Mouse (Mus musculus) cerebellum, adult (tissue): ENCODE results near the gene Zfand2b.

Experiments used
- ATAC-seq: cut with Nextera tagmentation; 2 replicates; pipeline ENCODE4 v1.9.2; 2017; ENCODE audit warnings: mild to moderate bottlenecking, moderate library complexity, mixed read lengths; ENCODE audit not compliant: insufficient number of reproducible peaks, low FRiP score, low TSS enrichment

Zfand2b gene

GRCm38 (mm10) chr1:75159540-75160255 is 8.7 kb upstream of the Zfand2b start:
- ATAC-seq: no peak

GRCm38 (mm10) chr1:75160256-75160617 is 8.2 kb upstream of the Zfand2b start:
- ATAC-seq: no peak

GRCm38 (mm10) chr1:75168093-75168471 is 364 bp upstream of the Zfand2b start:
- ATAC-seq: no peak

- 0 out of 2 replicates have a peak, but pooled peaks have one; percentile 27 for ATAC-seq
Observed at GRCm38 (mm10) chr1:75179334-75180104, 11.1 kb downstream of the Zfand2b start.

GRCm38 (mm10) chr1:75180105-75180590 is 11.7 kb downstream of the Zfand2b start, which contains the start of gene Abcb6:
Gene Abcb6, minus strand, starts transcription at chr1:75180392.
- ATAC-seq: peak; percentile 82

- ATAC-seq: no peak
Observed at GRCm38 (mm10) chr1:75180741-75181140, 12.3 kb downstream of the Zfand2b start.

GRCm38 (mm10) chr1:75181377-75181870 is 13.0 kb downstream of the Zfand2b start:
- no peak for ATAC-seq

- ATAC-seq: no peak
Observed at GRCm38 (mm10) chr1:75182160-75182559, 13.7 kb downstream of the Zfand2b start.

GRCm38 (mm10) chr1:75185495-75185894 is 17.0 kb downstream of the Zfand2b start:
- no peak for ATAC-seq

- ATAC-seq: no peak
Observed at GRCm38 (mm10) chr1:75187126-75187525, 18.7 kb downstream of the Zfand2b start.

- ATAC-seq: no peak
Observed at GRCm38 (mm10) chr1:75187914-75188483, 19.6 kb downstream of the Zfand2b start.

- no peak for ATAC-seq
Observed at GRCm38 (mm10) chr1:75190577-75190976, 22.1 kb downstream of the Zfand2b start.

GRCm38 (mm10) chr1:75191258-75191621 is 22.8 kb downstream of the Zfand2b start:
- no peak for ATAC-seq

- ATAC-seq: peak; percentile 99
Observed at GRCm38 (mm10) chr1:75191622-75192402, 23.4 kb downstream of the Zfand2b start, which contains the start of the genes Ankzf1 and Atg9a. Gene Ankzf1, plus strand, starts transcription at chr1:75192151. Gene Atg9a, minus strand, starts transcription at chr1:75192196.

- ATAC-seq: 0 out of 2 replicates have a peak, but pooled peaks have one; percentile 13
Observed at GRCm38 (mm10) chr1:75192452-75192851, 24.0 kb downstream of the Zfand2b start.

- ATAC-seq: no peak
Observed at GRCm38 (mm10) chr1:75201236-75201635, 32.8 kb downstream of the Zfand2b start.

- ATAC-seq: no peak
Observed at GRCm38 (mm10) chr1:75208967-75209678, 40.7 kb downstream of the Zfand2b start.

GRCm38 (mm10) chr1:75210136-75211087 is 42.0 kb downstream of the Zfand2b start, which contains the start of the genes Glb1l and Stk16:
Gene Glb1l, minus strand, starts transcription at chr1:75210813.
Gene Stk16, plus strand, starts transcription at chr1:75210838.
- peak; percentile 89 for ATAC-seq
